Mouse (Mus musculus) frontal cortex, postnatal 25 days (tissue): ENCODE results near the gene Bcl2l13.
"Not testable (repeated sequence)": the region's sequence is repeated elsewhere in the genome, so short reads cannot be mapped to it uniquely, and the experiment has no call there.

Experiments used
- DNase-seq, 2 experiments: peaks; one replicate each; pipeline ENCODE4 v3.0.0; 2022; ENCODE audit warnings: low spot score in 2 of 2

Bcl2l13 gene

GRCm38 (mm10) chr6:120835474-120836374 lies at the start of gene Bcl2l13:
Gene Bcl2l13, plus strand, starts transcription at chr6:120836212.
- DNase-seq = peak; percentile 92 to 94

DNA sequence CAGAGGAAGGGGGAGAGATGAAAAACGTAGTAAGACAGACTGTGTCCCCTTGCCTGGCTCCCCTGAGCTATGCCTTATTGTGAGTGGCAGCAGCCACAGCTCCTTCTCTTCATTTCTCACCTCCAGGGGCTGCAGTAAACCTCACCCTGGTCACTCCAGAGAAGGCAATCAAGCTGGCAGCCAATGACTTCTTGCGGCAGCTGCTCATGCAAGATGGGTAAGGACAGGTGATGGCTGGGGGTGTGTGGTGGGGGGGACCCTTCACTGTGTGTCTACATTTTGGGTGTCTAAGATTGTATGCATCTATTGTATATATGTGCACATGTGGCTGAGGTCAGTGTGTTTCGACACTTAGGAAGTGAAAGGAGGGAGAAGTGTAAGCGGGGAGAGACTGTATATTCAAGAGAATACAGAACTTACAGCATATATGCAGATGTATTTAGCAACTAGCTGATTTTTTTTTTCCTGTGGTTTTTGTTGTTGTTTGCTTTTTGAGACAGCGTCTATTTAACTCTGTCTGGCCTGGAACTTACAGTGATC lies 47.9 kb upstream of the Bcl2l13 start:
- DNase-seq = no peak

DNA sequence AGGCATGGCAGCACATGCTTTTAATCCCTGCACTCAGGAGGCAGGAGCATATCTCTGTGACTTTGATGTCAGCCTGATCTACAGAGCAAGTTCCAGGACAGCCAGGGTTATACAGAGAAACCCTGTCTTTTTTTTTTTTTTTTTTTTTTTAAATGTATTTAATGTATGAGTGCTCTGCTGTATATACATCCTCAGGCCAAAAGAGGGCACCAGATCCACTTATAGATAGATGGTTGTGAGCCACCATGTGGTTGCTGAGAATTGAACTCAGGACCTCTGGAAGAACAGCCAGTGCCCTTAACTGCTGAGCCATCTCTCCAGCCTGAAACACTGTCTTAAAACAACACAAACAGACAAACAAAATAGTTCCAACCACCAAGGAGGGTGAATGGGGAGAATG lies 47.1 kb upstream of the Bcl2l13 start:
- DNase-seq = no peak

DNA sequence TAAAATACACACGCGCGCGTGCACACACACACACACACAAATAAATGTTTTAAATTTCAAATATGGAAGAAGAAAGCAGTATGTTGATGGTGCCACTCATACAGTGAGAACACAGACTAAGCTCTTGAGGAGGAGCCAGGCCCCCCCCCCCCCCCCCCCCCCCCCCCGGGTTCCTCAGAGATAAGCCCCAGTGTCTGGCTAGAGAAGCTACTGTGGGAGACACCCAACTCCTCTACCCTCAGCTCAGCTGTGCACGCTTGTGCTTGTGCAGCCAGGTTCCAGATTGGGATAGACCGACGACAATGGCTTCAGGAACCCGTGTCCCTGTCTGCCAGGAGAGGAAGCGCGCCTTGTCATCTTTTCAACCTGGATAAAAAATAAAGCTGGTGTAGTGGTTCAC lies 45.9 kb upstream of the Bcl2l13 start:
- no peak for DNase-seq

GRCm38 (mm10) chr6:120790717-120791116 lies 45.3 kb upstream of the Bcl2l13 start:
- DNase-seq = no peak

DNA sequence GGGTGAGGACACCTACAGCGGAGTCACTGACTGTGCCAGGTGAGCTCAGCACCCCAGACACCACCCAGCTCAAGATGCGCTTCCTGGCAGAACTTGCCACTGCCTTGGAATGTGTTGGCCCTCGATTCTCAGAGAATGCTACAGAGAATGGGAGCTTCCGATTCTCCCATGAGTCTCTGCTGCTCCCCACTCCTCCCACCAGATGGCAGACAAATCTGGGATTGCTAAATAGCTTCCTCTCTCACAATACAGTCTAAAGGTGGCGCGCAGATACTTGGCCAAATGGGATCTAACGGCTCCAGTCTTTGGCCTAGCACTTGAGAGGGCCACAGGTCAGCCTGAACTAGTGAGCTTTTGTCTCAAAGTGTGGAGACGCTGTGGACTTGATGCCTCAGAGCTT lies 43.1 kb upstream of the Bcl2l13 start:
- DNase-seq = no peak

GRCm38 (mm10) chr6:120795422-120796086 lies 40.5 kb upstream of the Bcl2l13 start:
- no peak for DNase-seq

GRCm38 (mm10) chr6:120796111-120796510 lies 39.9 kb upstream of the Bcl2l13 start:
- peak in 1 of 2 experiments; percentile 26 for DNase-seq

GRCm38 (mm10) chr6:120798019-120798418 lies 38.0 kb upstream of the Bcl2l13 start:
- no peak for DNase-seq

DNA sequence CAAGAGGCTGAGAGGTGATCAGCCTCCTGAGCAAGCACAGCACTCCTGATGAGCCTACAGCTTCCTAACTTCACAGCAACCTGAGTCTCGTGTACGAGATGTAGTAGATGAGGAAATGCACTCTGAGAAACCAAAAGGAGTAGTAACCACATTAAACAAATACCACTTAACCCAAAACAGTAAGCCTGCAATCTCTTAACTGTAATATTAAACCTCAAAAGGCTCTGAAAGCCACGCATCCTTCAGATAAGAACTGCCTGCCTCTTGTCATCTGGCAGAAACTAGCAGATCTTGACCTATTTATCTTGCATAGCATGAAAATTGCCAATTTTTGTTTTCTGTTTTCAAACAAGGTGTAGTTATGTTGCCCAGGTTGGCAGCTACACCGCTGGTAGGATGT lies 37.1 kb upstream of the Bcl2l13 start:
- DNase-seq = no peak

- DNase-seq = no peak
Observed at GRCm38 (mm10) chr6:120799581-120800041, 36.4 kb upstream of the Bcl2l13 start.

GRCm38 (mm10) chr6:120806999-120807737 lies 28.8 kb upstream of the Bcl2l13 start:
- DNase-seq = no peak

GRCm38 (mm10) chr6:120807738-120808081 lies 28.3 kb upstream of the Bcl2l13 start:
- no peak for DNase-seq

GRCm38 (mm10) chr6:120811999-120812398 lies 24.0 kb upstream of the Bcl2l13 start:
- not testable (repeated sequence) for DNase-seq

DNA sequence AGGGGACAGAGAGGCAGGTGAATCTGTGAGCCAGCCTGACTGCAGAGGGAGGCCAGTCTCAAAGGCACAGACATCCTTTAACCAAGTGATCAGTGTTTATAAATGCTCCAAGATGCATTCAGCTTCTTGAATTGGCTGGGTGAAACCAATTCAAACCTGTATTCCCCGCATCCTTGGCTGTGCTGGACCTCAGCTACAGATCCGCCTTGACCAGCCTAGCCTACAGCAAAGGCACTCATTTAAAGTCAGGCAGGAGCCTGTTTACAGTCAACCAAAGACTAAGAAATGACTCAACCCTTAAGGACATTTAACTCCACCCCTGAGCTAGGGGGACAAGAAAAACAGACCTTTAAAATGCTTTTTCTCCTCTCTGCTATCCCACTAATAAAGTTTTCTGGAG lies 16.7 kb upstream of the Bcl2l13 start:
- DNase-seq = no peak

GRCm38 (mm10) chr6:120820144-120820543 lies 15.9 kb upstream of the Bcl2l13 start:
- no peak for DNase-seq

- no peak for DNase-seq
Observed at GRCm38 (mm10) chr6:120820941-120821340, 15.1 kb upstream of the Bcl2l13 start.

DNA sequence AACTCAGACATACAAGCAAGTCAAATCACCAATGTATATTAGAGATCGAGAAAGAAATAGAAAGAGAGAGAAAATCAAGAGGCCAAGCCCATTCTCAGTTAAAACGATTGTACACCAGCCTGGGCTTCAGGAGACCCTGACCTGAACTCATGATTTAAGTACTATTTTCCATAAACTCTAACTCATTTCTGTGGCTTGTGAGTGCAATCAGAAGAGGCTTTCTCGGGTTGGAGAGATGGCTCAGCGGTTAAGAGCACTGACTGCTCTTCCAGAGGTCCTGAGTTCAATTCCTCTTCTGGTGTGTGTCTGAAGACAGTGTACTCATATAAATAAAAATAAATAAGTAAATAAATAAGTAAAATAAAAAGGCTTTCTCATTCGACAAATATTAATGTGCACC lies 14.3 kb upstream of the Bcl2l13 start:
- DNase-seq = no peak

- DNase-seq = peak; percentile 68 to 81
Observed at GRCm38 (mm10) chr6:120822307-120822928, 13.6 kb upstream of the Bcl2l13 start, which contains the start of gene Atp6v1e1. Gene Atp6v1e1, minus strand, starts transcription at chr6:120822793.

GRCm38 (mm10) chr6:120822937-120823614 lies 12.9 kb upstream of the Bcl2l13 start:
- DNase-seq = no peak

DNA sequence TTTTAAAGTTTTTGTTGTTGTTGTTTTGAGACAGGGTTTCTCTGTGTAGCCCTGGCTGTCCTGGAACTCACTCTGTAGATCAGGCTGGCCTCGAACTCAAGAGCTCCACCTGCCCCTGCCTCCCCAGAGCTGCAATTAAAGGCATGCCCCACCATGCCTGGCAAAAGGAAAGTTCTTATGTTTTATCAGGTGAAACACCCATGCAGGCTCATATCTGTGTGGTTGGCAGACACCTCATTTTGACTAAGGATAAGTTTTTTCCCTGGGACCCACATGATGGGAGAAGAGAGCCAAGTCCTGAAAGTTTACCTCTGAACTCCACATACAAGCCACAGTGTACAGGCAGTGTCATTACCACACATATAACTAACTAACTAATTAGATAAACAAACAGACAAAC lies 6.0 kb upstream of the Bcl2l13 start:
- DNase-seq = no peak
